Mouse (Mus musculus) small intestine, adult 2 months (tissue): ENCODE results near the gene Aqp6. TPM values are rescaled to one million over a fixed set of nuclear protein-coding genes. Genes with fewer than 3 reads are reported as not detected.

ENCODE experiments used
- H3K27ac ChIP-seq: fragments of 200-500 bp; 2 replicates; pipeline ENCODE4 v1.5.1; 2012; ENCODE audit warnings: low read depth, low read length, control low read depth, inconsistent platforms; ENCODE audit not compliant: insufficient read depth
- H3K27me3 ChIP-seq: fragments of 200-500 bp; 2 replicates; pipeline ENCODE4 v1.6.1; 2012; ENCODE audit warnings: mild to moderate bottlenecking, moderate library complexity, low read length, inconsistent platforms; ENCODE audit not compliant: control insufficient read depth, insufficient read depth
- H3K36me3 ChIP-seq: fragments of 200-500 bp; 2 replicates; pipeline ENCODE4 v1.6.1; 2012; ENCODE audit warnings: mild to moderate bottlenecking, low read length, control low read depth, inconsistent platforms; ENCODE audit not compliant: control insufficient read depth, insufficient read depth
- H3K4me1 ChIP-seq: fragments of 200-500 bp; 2 replicates; pipeline ENCODE4 v1.6.1; 2012; ENCODE audit warnings: low read length, inconsistent platforms, mixed read lengths; ENCODE audit not compliant: control insufficient read depth, insufficient read depth, insufficient read length
- H3K4me3 ChIP-seq: fragments of 200-500 bp; 2 replicates; pipeline ENCODE4 v1.5.1; 2012; ENCODE audit warnings: low read depth, mild to moderate bottlenecking, control low read depth, inconsistent platforms, low read length, moderate library complexity
- CTCF ChIP-seq: fragments of 200-500 bp; IDR thresholded peaks from 2 replicates; pipeline ENCODE4 v1.5.1; 2012; ENCODE audit warnings: low read depth, mild to moderate bottlenecking, control low read depth, inconsistent platforms, low read length, moderate library complexity, mixed read lengths; ENCODE audit not compliant: insufficient replicate concordance, insufficient read length; ENCODE audit errors: extremely low read depth
- POLR2A ChIP-seq: fragments of 200-500 bp; IDR thresholded peaks from 2 replicates; pipeline ENCODE4 v1.6.1; 2012; ENCODE audit warnings: low read depth, mild to moderate bottlenecking, control low read depth, inconsistent platforms, low read length, moderate library complexity
- WGBS: fragments of 180-500 bp; shearing (Covaris S2); methylation state at CpG from one replicate; pipeline ENCODE4 v1.1.7; 2018; 5-methylcytosine and 5-hydroxymethylcytosine counted together
- polyA plus RNA-seq: library from polyadenylated mRNA; depleted of rRNA; stranded (reverse); fragments of >200 nt; gene quantifications from 2 replicates; pipeline ENCODE4 v1.2.3, GENCODE M21; 2012

Gene Aqp6
- polyA plus RNA-seq, 1 experiment, result not detected

- H3K27ac ChIP-seq, result no peak overlapping the region
- WGBS, result 43% methylated on average over 10 of the region's 10 CpGs
- H3K27me3 ChIP-seq, result 0 out of 2 replicates have a peak, but pooled peaks cover 3% of the 10 kb centered on the region
- no peaks in the 10 kb centered on the region; the same call in 1 of the 2 replicates for H3K4me1 ChIP-seq
- no peak for TF ChIP-seq CTCF
- no peak for TF ChIP-seq POLR2A
- H3K36me3 ChIP-seq, result no peaks in the 10 kb centered on the region
- no peak overlapping the region for H3K4me3 ChIP-seq
Measured at GRCm38 (mm10) chr15:99607388-99608113, 6.4 kb downstream of the Aqp6 start.

GRCm38 (mm10) chr15:99608382-99609125 lies 7.4 kb downstream of the Aqp6 start:
- TF ChIP-seq POLR2A (no peak), CTCF (no peak)
- Histone ChIP-seq H3K27ac (no peak overlapping the region), H3K27me3 (0 out of 2 replicates have a peak, but pooled peaks cover 3% of the 10 kb centered on the region), H3K36me3 (no peaks in the 10 kb centered on the region), H3K4me3 (no peak overlapping the region), H3K4me1 (no peaks in the 10 kb centered on the region; the same call in 1 of the 2 replicates)
- 83% methylated on average over 13 of the region's 13 CpGs for WGBS

GRCm38 (mm10) chr15:99611563-99611962 lies 10.4 kb downstream of the Aqp6 start:
- no peak for TF ChIP-seq CTCF
- no peak for TF ChIP-seq POLR2A
- Histone ChIP-seq H3K4me3 (no peak overlapping the region), H3K4me1 (no peaks in the 10 kb centered on the region; the same call in 1 of the 2 replicates), H3K36me3 (no peaks in the 10 kb centered on the region), H3K27me3 (peaks cover 4% of the 10 kb centered on the region; the same call in 1 of the 2 replicates), H3K27ac (no peak overlapping the region)
- 74% methylated on average over 7 of the region's 7 CpGs for WGBS

- 77% methylated on average over 13 of the region's 13 CpGs for WGBS
- no peaks in the 10 kb centered on the region for H3K4me1 ChIP-seq
- no peak for TF ChIP-seq CTCF
- TF ChIP-seq POLR2A, result no peak
- peaks cover 4% of the 10 kb centered on the region; the same call in 1 of the 2 replicates for H3K27me3 ChIP-seq
- H3K4me3 ChIP-seq, result no peak overlapping the region
- H3K27ac ChIP-seq, result no peak overlapping the region
- H3K36me3 ChIP-seq, result no peaks in the 10 kb centered on the region
Measured at GRCm38 (mm10) chr15:99614273-99614672, 13.1 kb downstream of the Aqp6 start.

GRCm38 (mm10) chr15:99614753-99615152 lies 13.6 kb downstream of the Aqp6 start:
- Histone ChIP-seq H3K4me1 (no peaks in the 10 kb centered on the region), H3K4me3 (no peak overlapping the region), H3K27ac (no peak overlapping the region), H3K36me3 (no peaks in the 10 kb centered on the region), H3K27me3 (peaks cover 4% of the 10 kb centered on the region; the same call in 1 of the 2 replicates)
- WGBS, result 14% methylated on average over 12 of the region's 12 CpGs
- TF ChIP-seq POLR2A (no peak), CTCF (no peak)

- TF ChIP-seq CTCF (no peak), POLR2A (no peak)
- H3K4me3 ChIP-seq, result no peak overlapping the region
- 48% methylated on average over 9 of the region's 9 CpGs for WGBS
- no peaks in the 10 kb centered on the region for H3K36me3 ChIP-seq
- no peaks in the 10 kb centered on the region for H3K4me1 ChIP-seq
- no peak overlapping the region for H3K27ac ChIP-seq
- H3K27me3 ChIP-seq, result peaks cover 4% of the 10 kb centered on the region; the same call in 1 of the 2 replicates
Measured at GRCm38 (mm10) chr15:99615246-99615645, 14.0 kb downstream of the Aqp6 start.

- peaks cover 9% of the 10 kb centered on the region for H3K36me3 ChIP-seq
- TF ChIP-seq CTCF (no peak), POLR2A (no peak)
- WGBS, result 88% methylated on average over 3 of the region's 3 CpGs
Measured at GRCm38 (mm10) chr15:99618595-99618994, 17.4 kb downstream of the Aqp6 start.

More at GRCm38 (mm10) chr15:99618595-99618994, 17.4 kb downstream of the Aqp6 start:
- Histone ChIP-seq H3K4me3 (no peak overlapping the region), H3K27ac (no peak overlapping the region), H3K27me3 (peaks cover 4% of the 10 kb centered on the region; the same call in 1 of the 2 replicates), H3K4me1 (no peaks in the 10 kb centered on the region; the same call in 1 of the 2 replicates)
